Mouse (Mus musculus): Measurements from ENCODE around the gene Trim13. TPM values are rescaled to one million over a fixed set of nuclear protein-coding genes. Genes with fewer than 3 reads are reported as not detected.

Trim13 gene
- polyA plus RNA-seq, 1 experiment from 2014 or later: 28.8 TPM

DNA sequence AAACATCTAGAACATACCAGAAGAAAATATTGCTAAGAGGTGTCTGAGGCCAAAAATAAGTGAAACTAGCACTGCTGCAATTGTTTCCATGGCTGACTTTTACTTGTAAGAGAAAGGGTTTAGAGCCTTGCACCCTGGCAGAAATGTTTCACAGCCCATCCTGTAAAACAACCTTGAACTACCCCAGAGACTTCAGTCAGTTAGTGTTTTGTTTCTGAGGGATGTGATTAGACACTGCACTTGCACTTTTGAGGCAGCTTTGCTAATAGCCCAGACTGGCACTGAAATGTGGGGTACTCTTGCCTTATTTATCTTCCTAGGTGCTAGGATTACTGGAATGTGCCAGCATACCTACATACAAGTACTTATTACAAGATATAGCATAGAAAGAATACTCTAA, 37.9 kb downstream of the Trim13 start:
- no peak overlapping the region for H3K9ac ChIP-seq
- H3K27me3 ChIP-seq: no peaks in the 10 kb centered on the region
- H3K36me3 ChIP-seq: peaks cover 22% of the 10 kb centered on the region
- ATAC-seq (ENCODE audit: low FRiP score, low read depth): no peak
- H3K4me3 ChIP-seq: no peak overlapping the region
- H3K27ac ChIP-seq: no peak overlapping the region
- H3K4me1 ChIP-seq: no peaks in the 10 kb centered on the region
- no peak overlapping the region for H3K4me2 ChIP-seq (replicated peaks)
- H3K9me3 ChIP-seq: no peaks in the 10 kb centered on the region

DNA sequence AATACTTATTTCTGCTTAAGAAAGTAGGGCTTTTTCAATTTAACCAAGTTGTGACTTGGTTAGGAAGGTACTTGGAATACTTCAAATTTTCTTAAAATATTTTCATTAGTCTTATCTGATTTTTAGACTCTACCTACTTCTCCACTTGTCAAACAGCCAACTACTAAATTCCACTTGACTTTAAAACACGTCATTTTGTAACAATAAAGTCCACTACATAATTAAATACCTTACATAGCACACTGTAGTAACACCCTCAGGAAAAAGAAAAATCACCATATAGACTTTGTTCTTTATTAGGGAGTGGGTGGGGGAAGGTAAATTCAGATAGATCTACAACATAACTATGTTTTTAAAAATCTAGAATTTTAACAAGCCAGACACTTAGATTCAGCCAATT, 44.6 kb downstream of the Trim13 start:
- 33% methylated on average over 1 of the region's 1 CpGs for WGBS
- no peak for ATAC-seq (ENCODE audit: low FRiP score, low read depth)

DNA sequence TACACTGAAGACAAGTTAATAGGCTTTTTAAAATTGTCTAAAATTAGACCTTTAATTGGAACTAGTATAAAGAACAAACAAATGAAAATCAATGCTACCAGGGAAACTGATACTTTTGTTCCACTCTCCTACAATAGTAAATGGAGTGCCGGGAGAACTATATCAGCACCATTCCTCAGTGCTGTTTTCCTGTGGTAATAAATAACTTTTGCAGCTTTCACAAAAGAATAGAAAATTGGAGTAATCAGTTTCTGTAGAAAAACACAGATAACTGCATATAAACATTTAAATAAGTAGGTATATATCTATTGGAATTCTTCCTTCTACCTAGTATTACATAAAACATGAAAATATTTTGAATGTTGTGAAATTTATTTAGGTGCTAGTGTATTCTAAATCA, 47.5 kb downstream of the Trim13 start:
- Histone ChIP-seq H3K9ac (no peak overlapping the region), H3K4me2 (replicated peaks) (peak overlapping the region; percentile 38; the same call in 1 of the 2 replicates), H3K27me3 (no peaks in the 10 kb centered on the region), H3K27ac (no peak overlapping the region), H3K9me3 (no peaks in the 10 kb centered on the region), H3K4me3 (no peak overlapping the region), H3K4me1 (peaks cover 7% of the 10 kb centered on the region; the same call in 1 of the 2 replicates), H3K36me3 (no peaks in the 10 kb centered on the region)
- WGBS: 19% methylated on average over 1 of the region's 1 CpGs
- no peak for ATAC-seq (ENCODE audit: low FRiP score, low read depth)

More for the DNA sequence above, 44.6 kb downstream of the Trim13 start:
- Histone ChIP-seq H3K27me3 (no peaks in the 10 kb centered on the region), H3K36me3 (no peaks in the 10 kb centered on the region), H3K4me3 (no peak overlapping the region), H3K27ac (no peak overlapping the region), H3K4me2 (replicated peaks) (no peak overlapping the region), H3K4me1 (no peaks in the 10 kb centered on the region), H3K9me3 (no peaks in the 10 kb centered on the region), H3K9ac (no peak overlapping the region)

DNA sequence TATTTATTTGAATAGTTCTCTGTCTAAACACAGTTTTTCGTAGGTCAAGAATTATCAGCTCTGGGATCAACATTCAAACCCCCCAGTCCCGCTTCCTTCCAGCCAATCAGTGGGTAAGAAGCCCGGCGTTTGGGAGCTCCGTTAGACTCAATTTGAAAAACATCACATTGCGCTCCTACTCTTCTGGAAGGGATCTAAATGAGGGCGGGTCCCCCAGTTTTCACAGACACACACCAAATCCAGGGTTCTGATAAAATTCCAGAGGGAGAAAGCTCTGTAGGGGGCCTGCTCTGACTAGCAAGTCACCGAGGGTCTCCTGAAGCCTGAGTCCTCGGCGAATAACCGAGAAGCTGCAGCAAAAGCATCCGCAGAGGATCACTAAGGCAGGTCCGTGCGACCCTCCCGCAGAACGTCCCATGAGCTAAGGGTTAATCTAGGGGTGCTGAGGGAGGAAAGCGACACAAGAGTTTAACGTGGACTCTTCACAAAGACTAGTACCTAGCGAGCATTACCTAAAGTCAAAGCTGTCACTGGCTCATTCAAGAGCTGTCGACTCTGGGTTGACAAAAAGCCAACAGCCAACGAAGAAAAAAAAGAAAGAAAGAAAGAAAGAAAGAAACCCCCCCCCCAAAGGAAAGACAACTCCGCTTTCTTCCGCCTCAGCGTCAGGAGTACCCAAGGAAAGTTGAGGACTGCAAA, 49.3 kb downstream of the Trim13 start:
- Histone ChIP-seq H3K4me3 (peak overlapping the region; percentile 93), H3K27me3 (no peaks in the 10 kb centered on the region), H3K9me3 (no peaks in the 10 kb centered on the region), H3K4me2 (replicated peaks) (peak overlapping the region; percentile 79), H3K27ac (peak overlapping the region; percentile 97), H3K9ac (peak overlapping the region; percentile 97), H3K36me3 (no peaks in the 10 kb centered on the region), H3K4me1 (peaks cover 17% of the 10 kb centered on the region)
- ATAC-seq (ENCODE audit: low FRiP score, low read depth): no peak
- under 1% methylated on average over 24 of the region's 24 CpGs for WGBS

DNA sequence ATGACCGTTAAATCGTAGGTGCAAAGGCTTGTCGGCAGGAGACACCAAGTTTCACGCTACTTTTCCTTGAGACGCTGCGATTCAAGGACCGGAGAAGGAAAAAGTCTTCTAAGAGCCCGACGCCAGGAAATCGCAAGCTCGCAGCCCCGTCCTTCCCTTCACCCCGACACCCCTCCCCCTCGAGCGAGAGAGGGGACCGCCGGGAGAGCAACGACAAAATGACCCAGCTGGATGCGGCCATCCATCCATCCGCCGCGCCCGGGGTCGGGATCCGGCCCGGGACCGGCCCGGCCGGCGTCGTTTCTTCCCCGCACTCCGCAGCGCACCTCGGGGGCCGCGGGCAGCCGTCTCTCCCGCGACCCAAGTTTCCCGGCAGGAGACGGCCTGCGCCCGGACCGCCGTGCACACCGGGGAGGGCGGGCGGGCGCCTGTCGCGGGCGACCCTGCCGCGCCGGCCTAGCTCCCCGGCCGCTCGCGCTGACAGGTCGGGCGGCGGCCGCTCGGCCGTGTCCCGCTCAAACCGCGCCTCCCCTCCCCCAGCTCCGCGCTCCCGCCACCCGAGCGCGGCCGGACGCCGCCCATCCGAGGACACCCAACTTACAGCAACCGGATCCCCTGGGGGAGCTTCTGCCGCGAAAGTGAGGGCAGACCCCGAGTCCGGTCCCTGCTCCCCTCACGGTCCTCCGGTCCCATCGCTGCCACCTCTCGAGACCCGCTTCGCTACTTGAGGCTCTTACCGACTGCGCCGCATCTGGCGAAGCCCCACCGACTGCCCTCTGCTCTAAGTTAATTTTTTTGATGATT, 50.0 kb downstream of the Trim13 start:
- no peaks in the 10 kb centered on the region for H3K9me3 ChIP-seq
- under 1% methylated on average over 93 of the region's 95 CpGs for WGBS
- no peaks in the 10 kb centered on the region for H3K36me3 ChIP-seq
- peaks cover 17% of the 10 kb centered on the region for H3K4me1 ChIP-seq
- peak overlapping the region; percentile 97 for H3K27ac ChIP-seq
- H3K4me2 ChIP-seq (replicated peaks): peak overlapping the region; percentile 79
- H3K9ac ChIP-seq: peak overlapping the region; percentile 97
- H3K4me3 ChIP-seq: peak overlapping the region; percentile 93
- ATAC-seq (ENCODE audit: low FRiP score, low read depth): peak; percentile 60
- no peaks in the 10 kb centered on the region for H3K27me3 ChIP-seq

DNA sequence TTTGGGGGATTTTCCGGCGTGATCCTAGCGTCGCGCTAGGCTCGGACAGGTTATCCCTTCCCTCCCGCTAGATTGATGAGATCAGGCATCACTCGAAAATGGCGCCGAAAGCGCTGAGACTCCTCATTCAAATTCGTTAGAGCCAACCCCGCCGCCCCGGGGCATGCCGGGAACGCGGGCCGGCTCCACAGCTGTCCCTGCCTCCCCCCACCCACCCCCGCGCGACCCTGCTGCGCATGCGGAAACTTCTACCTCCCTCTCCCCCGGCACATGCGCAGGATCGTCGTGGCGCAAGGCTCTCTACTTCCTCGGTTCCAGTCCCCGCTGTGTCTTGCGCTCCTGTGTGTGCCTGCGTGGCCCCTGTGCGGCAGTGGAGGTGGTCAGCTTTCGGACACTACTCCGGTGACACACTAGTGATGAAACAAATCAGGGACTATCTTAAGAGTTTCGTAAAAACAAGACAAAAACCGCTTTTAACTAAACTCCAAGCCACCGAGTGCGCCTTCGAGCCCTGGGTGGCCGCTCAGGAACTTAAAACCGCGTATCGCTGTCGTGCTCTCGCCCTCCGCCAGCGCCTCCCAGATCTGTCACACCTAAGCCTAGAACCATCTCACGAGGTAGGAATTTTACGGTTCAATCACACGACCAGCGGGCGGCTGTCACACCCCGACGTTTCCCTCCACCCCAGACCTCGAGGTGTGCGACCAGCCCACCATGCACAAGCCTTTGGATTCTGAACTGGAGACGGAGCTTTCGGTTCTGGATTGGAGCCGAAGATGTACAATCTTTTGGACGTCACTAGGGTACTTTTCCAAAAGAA, 50.8 kb downstream of the Trim13 start:
- H3K9ac ChIP-seq: peak overlapping the region; percentile 97
- peak overlapping the region; percentile 93 for H3K4me3 ChIP-seq
- H3K9me3 ChIP-seq: no peaks in the 10 kb centered on the region
- peak overlapping the region; percentile 97 for H3K27ac ChIP-seq
- peak; percentile 90 for ATAC-seq (ENCODE audit: low FRiP score, low read depth)
- H3K36me3 ChIP-seq: no peaks in the 10 kb centered on the region
- H3K4me1 ChIP-seq: peaks cover 17% of the 10 kb centered on the region
- H3K27me3 ChIP-seq: no peaks in the 10 kb centered on the region
- H3K4me2 ChIP-seq (replicated peaks): peak overlapping the region; percentile 79
- WGBS: 2% methylated on average over 62 of the region's 62 CpGs

DNA sequence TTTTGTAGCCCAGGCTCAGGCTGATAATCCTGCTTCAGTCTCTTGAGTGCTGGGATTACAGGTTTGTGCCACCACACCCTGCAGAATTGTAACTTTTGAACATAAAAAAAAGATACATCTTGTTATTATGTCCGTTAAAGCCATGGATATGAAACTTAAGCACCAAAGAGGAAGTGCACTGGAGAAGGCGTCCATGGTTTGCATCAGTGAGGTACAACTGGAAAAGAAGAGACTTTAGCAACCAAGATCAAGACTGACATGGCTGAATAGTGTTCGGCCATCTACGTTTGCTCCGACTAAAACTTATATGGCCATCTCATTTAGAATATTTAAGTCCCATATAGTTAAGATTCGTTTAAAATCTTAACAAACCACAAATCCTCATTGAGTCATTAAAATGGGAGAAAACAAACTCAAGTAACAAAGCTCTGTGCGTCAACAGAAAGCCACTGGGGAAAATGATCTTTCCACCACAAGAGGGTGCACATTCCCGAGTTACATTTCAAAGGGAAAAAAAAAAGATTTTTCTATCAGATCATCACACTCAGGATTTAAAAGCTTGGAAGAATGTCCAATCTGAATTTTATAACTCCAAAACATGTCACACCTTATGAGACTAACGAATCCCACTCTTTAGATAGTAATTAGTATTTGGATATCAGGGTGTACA, 52.4 kb downstream of the Trim13 start:
- 42% methylated on average over 9 of the region's 9 CpGs for WGBS
- Histone ChIP-seq H3K36me3 (no peaks in the 10 kb centered on the region; the same call in 1 of the 2 replicates), H3K4me2 (replicated peaks) (peak overlapping the region; percentile 79; the same call in 1 of the 2 replicates), H3K27me3 (no peaks in the 10 kb centered on the region), H3K9ac (no peak overlapping the region), H3K4me3 (no peak overlapping the region), H3K27ac (no peak overlapping the region), H3K9me3 (no peaks in the 10 kb centered on the region), H3K4me1 (peaks cover 17% of the 10 kb centered on the region)
- ATAC-seq (ENCODE audit: low FRiP score, low read depth): no peak

MicroRNAs within 50 kb of the gene (microRNA counts, 519-probe panel; counts per million panel counts)
- microRNA mmu-miR-15a (4,898 counts per million, percentile 92 among the panel's probes with 10 or more counts), microRNA mmu-miR-16 (5,851 counts per million, percentile 99 among the panel's probes with 10 or more counts)

Small RNA genes lying within 50 kb of the gene (microRNA-seq; reads per million reads assigned to microRNA genes)
- gene Mir15a (2,617 reads per million, percentile 85 among the genes with 10 or more reads in this experiment), gene Mir16-1 (1,621 reads per million, percentile 80 among the genes with 10 or more reads in this experiment)

Other genes with a start within 250 kb of the Trim13 start
- 13.0 and 14.7 TPM in 2 replicates for gene Ebpl, start 237.8 kb upstream of the Trim13 start, polyA plus RNA-seq (2015; fragmentation: Nextera tagmentation; extraction: Ambion mirVana)
- gene Kpna3, start 158.4 kb upstream of the Trim13 start, polyA plus RNA-seq (2015; fragmentation: Nextera tagmentation; extraction: Ambion mirVana): 52.2 and 57.5 TPM in 2 replicates
- 20.0 and 23.3 TPM in 2 replicates for gene Spryd7, start 41.4 kb upstream of the Trim13 start, polyA plus RNA-seq (2015; fragmentation: Nextera tagmentation; extraction: Ambion mirVana)
- 1.2 and 1.7 TPM in 2 replicates for gene Kcnrg, start 9.2 kb downstream of the Trim13 start, polyA plus RNA-seq (2015; fragmentation: Nextera tagmentation; extraction: Ambion mirVana)